Mouse (Mus musculus): ENCODE results near the gene Unc13c.

The Unc13c gene

DNA sequence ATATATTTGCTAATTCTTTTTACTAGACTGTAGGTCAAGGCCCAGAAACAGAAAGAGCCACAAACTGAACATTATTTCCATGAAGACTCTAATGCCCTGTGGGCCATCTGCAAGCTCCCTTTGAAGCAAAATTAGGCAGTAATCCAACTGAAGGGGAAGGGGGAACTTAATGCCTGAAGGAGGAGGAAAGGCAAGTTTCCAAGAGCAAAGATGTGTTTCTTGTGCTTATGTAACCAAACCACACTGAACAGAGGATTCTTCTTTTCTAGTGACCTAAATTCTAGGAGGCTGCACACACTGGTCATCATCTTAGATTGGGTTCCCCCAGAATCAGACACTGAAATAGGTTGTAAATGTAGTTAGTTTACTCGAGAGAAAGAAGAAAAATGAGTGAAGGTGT, 85.6 kb downstream of the Unc13c start:
- DNase-seq (ENCODE audit: extremely low spot score, low read depth, low spot score): no peak

DNA sequence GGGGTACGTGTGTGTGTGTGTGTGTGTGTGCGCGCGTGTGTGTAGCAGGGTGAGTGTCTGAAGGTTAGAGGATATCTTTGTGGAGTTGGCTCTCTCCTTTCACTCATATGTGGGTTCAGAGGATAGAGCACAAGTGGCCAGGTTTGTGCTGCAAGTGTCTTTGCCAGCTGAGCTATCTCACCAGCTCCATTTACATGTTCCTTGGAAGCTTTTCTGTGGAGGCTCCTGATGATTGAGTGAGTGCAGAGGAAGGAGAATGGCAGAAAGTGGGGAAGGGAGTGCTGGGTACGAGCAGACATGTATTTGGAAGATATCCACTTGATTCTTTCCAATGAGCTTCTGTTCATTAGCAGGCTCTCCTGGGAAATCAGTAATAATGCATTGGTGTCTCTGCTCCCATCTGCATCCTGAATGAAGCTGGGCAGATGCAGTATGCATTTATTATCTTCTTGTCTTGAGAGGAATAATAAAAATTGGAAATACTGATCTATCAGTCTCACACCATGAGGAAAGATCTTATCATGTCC, 86.3 kb downstream of the Unc13c start:
- DNase-seq (ENCODE audit: extremely low spot score, low read depth, low spot score): no peak

DNA sequence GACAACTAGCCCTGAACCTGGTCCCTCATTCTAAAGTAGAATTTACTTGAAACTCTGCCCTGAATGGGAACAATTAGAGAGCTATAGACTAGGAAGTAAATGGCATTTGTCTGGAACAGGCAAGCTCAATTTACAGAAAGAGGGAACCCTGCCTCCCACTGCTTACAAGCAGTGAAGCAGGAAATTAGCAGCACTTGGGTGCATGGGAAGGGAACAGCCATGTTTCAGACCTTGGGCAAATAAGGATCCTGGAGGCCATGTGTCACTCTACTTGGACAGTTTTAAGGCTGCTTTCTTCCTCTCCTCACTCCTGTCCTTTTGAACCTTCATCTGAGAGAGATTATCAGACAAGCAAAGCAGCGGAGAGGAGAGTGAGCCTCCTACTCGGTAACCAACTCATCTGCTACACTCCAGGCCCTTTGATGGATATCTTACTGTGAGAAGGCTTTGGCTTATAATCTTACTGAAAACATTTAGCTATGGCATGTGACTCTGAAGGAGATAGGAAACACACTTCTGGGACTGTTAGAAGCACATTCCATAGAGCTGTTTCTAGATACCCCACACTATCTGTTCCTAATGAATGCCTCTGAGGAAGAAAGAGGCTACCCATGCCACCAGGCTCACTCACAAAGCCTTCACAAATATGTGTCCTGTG, 101.2 kb downstream of the Unc13c start:
- no peak for DNase-seq (ENCODE audit: extremely low spot score, low read depth, low spot score)

DNA sequence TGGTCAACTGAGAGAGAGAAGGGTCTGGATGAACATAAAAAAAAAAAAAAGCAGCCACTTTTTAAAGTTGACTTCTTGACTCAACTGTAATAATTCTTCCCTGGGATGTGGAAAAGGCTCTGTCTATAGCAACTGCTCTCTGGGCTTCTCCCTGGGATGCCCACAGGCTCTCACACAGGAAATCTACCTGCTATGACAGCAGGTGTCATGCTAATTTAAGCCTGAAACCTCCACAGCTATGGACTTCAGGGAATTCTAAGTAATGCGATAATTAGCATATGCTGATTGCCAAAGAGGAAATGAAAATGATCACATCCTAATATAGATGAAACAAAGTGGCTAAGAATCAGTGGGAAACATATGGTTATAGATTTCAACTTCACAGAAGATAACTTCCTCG, 102.1 kb downstream of the Unc13c start:
- DNase-seq (ENCODE audit: extremely low spot score, low read depth, low spot score): no peak

DNA sequence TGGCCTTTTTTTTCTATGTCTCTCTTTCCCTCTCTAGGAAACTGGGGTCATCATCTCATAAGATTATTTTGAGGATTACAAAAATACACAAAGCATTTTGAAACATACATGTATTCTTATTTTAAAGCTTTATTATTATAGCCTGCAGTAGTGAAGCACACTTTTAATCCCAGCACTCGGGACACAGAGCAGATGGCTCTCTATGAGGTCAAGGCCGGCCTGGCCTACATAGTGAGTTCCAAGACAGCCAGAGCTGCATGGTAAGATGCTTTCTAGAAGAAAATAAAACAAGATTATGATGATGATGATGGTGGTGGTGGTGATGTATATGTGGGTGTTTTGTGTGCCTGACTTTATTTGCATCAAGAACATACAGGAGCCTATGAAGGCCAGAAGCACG, 109.3 kb downstream of the Unc13c start:
- no peak for DNase-seq (ENCODE audit: extremely low spot score, low read depth, low spot score)

DNA sequence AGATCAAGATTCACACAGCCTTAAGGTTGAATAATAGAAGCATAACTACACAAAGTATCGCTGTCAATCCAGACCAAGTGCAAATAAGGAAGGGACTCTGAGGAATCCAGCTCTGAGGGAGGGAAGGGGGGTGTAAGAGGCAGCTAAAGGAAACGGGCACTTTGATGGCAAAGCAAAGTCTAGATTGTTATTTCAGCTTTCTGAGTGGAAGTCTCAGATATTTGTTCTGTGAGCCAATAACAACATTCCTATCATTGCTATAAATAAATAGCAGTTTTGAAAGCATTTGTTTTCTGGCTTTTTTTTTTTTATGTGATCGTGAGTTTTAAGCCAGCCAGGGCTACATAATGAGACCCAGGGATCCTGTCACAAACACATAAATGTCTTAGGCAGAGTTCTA, 114.5 kb downstream of the Unc13c start:
- DNase-seq (ENCODE audit: extremely low spot score, low read depth, low spot score): no peak

DNA sequence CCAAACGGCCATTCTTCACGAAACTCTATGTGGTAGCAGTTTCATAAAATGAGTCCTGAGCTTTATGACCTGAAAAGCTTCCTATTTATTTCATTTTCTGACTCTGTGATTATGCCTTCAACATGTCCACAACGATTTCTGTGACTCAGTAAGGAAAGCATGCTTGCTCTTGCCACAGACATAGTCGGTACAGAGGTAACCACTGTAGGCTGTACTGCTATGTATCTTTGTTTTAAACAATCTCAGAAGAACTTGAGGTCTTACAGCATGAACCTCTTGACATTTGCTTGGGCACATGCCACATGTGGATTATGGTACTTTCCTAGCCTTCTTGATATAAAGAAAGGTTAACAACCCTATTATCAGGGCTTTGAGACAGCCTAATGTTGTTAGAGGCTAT, 162.1 kb downstream of the Unc13c start:
- no peak for DNase-seq (ENCODE audit: extremely low spot score, low read depth, low spot score)

DNA sequence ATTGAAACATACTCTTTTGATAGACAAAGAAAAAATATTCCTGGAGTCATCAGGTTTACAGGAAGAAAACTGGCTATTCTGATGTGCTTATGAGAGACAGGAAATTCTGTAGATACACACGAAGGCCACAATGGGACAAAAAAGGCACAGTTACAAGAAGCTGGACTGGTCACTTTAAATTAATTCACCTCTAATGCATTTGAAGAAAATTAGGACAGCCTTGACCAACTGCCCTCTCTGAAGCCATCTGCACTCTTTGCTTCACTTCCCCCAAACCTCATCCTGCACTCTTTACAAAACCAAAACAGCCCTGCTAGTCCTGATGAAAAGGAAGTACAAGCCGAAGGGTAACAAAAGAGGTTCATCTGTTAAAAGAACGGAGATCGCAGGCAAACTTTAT, 194.2 kb downstream of the Unc13c start:
- DNase-seq (ENCODE audit: extremely low spot score, low read depth, low spot score): no peak

DNA sequence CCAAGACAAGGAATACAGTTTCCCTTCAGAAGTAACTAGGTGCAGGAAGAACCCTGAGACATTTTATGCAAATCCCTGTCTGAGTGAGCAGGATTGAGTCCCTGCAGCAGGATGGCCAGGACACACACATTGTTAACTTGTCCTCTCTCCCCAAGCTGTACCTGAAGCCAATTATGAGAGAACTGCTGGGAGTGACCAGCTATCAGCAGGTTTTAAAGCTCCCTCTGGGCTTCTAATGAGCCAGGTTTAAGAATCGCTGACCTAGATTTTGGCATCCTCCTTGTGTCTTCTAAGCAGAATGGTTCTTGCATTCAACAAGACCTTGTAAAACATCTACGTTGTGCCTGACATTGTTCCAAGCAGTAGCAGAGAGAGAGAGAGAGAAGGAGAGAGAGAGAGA, 213.6 kb downstream of the Unc13c start:
- no peak for DNase-seq (ENCODE audit: extremely low spot score, low read depth, low spot score)

DNA sequence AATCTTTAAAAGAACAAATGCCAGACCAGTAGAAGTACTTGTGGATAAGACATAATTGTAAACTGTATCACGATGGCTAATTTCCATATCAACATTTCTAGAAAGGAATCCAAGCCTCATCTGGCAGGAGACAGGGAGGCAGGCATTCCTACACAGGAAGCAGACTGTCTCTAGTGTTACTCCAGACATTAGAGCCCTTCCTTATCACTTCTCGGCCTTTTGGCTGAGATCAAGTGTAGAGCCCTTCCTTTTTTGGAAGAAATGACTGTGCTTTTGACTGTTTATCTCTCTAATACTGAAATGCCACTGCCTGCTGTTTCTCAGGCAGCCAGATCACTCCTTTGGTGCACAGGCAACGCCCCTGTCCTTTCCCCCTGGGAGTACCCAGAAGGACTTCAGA, 215.3 kb downstream of the Unc13c start:
- no peak for DNase-seq (ENCODE audit: extremely low spot score, low read depth, low spot score)

DNA sequence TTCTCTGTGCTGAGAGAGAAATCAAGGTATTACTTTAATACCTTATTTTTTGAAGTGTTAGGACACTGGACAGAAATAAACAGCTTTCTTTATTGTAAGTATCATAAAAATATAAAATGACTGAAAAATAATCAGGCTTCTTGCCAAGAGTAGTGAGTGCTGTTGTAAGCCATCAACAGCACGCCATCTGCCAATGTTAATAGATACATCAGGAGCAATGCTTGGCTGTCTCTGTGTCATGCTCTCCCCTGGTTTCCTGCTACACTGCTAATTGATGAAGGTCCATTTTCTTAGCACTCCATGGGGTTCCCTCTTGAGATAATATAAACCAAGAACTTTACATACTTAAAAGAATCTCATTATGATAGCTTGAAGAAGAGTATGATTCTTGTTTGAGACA, 217.4 kb downstream of the Unc13c start:
- DNase-seq (ENCODE audit: extremely low spot score, low read depth, low spot score): no peak

DNA sequence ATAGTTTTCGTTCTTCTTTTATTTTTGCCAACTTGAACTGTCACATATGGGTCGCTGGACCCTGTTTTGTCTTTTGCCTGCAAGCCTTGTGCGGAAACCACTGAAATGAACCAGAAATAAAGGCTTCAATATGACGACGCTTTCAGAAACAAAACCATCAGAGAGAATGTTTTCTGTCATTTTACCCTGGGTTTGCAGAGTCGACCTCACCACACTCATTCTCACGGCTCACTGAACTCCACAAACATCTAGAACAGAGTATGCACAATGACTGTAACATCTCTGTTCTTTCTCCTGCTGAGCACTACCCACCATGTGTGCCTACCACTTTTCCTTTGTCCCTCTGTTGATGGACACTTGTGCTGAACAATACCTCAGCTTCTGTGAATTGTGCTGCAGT, 234.3 kb downstream of the Unc13c start:
- DNase-seq (ENCODE audit: extremely low spot score, low read depth, low spot score): no peak

DNA sequence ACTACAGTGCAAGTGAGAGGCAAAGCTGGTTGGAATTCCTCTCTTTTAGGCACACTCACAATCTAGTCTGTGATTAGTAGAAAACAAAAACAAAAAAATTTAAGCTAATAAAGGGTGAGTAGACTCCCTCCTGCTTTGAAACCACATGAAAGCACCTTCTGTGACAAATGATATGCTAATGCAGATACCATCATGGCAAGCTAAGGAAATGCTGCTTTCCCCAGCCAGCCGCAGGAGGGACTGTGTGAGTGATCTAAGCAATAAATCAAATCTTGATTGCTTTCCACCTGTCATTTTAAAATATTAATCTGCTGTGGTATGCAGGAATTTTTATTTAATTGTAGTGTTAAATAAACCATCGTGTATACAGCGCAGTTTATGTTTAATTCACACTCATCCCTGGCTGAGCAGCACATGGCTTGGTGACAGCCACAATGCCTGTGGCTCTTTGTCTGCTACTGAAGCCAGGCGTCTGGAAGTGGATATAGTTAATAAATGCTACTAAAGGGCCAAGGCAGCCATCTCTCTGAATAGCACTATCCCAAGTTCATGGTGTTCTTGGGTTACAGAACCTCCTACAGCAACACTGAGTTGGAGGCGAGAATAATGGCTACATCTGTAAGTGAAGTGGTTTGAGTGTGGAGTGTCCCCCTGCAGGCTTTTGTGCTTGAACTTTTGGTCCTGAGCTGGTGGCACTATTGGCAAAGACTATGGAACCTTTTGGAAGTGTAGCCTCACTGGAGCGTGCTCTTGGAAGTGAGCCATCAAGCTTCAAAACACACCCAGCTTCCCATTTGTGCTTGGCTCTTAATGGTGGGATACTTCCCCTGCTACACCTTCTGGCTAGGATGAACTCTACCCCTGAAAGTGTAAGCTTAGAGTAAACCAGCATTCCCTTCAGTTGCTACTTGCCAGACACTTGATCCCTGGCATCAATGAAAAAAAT, 242.8 kb downstream of the Unc13c start:
- no peak for DNase-seq (ENCODE audit: extremely low spot score, low read depth, low spot score)

DNA sequence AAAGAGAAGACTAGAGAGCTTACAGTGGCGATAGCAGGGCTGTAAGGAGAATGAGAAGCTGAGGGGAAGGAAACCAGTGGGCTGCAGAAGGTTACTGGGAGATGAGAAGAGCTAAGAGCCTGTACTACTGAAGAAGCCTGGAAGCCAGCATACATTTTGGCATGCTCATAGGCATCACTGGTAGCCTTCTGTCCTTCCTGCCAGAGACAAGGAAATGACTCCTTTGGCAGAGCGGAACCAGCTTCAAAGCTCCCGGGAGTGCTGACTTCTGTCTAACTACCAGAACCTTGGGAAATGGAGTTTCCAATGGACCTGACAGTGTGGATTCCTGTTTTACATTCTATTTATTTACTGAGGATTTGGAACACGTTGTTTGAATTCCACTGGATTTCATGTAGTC, 244.0 kb downstream of the Unc13c start:
- no peak for DNase-seq (ENCODE audit: extremely low spot score, low read depth, low spot score)

DNA sequence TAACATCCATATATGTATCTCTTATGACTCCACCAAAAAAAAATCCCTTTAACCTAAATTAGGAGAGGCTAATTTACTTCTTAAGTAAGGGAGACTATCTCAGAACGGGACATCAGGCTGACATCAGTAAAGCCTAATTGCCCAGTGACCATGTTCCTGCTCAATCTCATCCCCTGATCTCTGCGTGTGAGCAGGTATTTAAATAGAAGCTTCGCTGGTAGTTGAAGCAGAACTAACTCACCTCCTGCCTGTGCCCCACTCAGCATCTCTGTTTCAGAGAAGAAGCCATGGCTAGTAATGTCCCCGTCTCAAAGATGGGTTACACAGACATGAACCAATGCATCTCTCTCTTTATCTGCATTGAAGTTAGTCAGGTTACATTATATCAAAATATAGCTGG, 255.3 kb downstream of the Unc13c start:
- no peak for DNase-seq (ENCODE audit: extremely low spot score, low read depth, low spot score)

DNA sequence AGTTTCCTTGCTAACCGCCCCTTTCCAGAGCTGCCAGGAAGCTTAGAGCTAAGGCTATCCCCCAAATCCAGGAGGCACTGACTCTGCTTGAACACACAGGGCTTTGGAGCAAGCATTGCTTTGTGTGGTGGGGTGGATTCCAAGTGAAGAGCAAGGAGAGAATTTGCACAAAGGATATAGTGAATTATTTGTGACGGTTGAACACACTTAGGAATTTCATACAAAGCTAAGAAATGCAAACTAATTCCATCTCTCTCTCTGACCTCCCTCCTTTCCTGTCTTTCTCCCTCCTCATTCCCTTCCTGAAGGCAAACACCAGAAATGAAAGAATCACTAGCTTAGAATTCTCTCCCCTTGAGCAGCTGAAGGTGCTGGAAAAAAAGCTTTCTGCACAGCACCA, 271.7 kb downstream of the Unc13c start:
- DNase-seq (ENCODE audit: extremely low spot score, low read depth, low spot score): no peak

DNA sequence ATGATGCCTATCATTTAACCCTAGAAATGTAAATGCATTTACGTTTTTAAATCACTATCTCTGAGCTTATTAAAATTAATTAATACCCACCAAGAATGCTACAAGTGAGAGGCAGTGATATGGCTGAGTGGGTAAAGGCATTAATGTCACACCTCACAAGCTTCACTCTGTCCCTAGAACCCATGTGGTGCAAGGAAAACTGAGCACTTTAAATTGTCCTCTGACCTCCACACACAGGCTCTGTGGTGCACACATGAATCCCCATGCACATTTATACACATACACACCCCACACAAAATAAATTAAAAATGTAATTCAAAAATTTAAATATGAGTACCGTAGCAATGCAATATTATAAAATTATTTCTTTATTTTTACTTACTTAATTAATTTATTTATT, 287.2 kb downstream of the Unc13c start:
- no peak for DNase-seq (ENCODE audit: extremely low spot score, low read depth, low spot score)

DNA sequence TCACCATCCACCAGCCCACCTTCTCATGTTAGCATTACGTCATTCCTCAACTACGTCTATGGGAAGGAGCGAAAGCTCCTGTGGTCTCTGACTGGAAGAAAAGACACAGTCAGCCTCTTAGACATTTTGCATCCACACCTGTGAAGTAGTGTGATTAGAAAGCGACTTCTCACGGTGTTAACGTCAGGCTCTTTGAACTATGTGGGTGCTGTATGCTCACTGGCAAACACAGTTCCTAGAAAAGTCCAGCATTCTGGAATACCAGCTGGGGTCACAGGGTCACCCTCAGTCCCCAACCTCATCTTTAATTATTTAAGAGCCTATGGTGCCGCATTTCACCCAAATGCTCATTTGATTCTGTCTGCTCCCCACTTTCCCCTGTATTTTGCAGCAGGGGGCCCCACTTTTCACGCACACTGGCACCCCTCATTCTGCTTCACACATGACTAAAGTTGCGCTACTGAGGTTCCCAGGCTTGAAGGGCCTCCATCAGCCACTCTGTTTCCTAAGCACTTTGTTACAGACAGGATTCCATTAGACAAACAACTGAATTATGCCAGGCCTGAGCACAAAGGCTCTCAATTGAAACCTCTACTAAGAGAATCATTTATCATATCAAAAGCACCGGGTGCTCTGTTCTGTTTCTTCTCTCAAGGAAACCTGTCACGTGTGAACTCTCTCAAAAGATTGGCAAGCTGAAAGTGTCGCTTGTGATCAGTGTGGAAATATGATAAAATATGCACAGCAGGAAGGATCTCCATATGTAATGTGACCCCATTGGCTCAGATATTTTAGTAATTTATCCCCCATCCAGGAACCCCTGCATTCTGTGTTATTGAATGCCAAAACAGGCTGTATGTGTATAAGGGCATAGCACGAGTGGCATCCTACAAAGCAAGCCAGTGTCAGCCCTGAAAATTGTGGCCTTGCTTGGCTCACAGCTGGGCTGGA, 287.9 kb downstream of the Unc13c start:
- no peak for DNase-seq (ENCODE audit: extremely low spot score, low read depth, low spot score)

DNA sequence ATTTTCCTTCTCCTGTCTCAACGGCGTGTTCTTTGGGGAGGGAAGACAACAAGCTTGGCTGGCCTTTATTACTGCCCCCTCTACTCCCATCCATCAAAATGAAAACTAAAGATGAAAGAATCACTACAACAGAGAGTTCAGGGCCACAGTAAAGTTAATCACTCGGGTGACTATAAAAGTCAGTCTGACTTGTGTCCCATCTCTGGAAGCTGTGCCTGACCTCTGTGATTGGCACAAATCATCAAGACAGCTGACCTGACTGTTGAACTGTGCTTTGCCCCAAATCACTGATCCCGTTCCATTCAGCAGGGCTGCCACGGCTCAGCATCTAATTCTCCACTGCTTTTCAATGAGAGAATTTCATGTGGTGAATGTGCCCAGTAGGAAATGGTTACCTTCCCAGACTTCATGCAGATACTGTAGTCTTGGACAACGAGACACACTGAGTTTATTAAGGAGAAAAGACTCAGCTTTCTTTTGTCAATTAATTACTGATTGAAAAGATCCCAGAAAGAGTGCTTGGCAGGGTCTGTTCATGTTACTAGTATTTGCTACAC, 297.0 kb downstream of the Unc13c start:
- no peak for DNase-seq (ENCODE audit: extremely low spot score, low read depth, low spot score)

DNA sequence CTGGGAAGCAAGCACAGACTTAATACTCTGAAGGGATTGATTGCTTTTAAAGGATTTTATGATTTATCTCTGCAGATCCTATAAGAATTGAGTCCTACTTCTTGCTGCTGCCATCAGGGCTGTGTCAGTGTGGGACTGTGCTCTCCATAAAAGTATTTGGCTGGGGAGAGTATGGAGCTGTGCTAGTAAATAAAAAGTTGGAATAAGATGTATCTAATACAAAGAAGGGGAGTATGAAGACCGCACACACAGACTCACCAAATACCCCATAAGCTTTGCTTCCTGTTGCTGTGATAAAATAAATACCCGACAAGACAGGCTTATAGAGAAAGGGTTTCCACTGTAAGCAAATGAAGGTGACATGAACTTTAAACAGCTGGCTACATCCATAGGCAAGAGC, 298.7 kb downstream of the Unc13c start:
- DNase-seq (ENCODE audit: extremely low spot score, low read depth, low spot score): no peak

DNA sequence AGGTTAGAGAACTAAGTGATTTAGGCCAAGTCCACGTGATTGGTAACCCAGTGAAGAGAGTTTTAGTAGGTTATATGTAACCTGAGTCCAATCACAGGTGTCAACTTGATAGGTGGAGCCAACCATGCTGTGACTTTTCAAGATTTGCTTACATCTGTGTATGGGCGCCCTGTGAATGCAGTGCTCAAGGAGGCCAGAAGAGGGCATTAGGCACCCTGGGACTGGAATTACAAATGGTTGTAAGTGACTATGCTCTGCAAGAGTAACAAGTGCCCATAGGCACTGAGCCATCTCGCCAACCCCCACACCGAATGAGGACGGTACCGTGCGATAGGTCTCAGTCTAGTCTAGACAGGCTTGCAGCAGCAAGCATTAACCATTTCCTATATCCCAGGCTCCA, 305.9 kb downstream of the Unc13c start:
- no peak for DNase-seq (ENCODE audit: extremely low spot score, low read depth, low spot score)
